Mouse (Mus musculus): Measurements from ENCODE around the gene Sntg2. TPM values are rescaled to one million over a fixed set of nuclear protein-coding genes. Genes with fewer than 3 reads are reported as not detected.

Sntg2 gene
- polyA plus RNA-seq, 1 experiment from 2014 or later: 0.58 TPM

Other genes with a start within 250 kb of the Sntg2 start
- gene Tpo, start 240.8 kb downstream of the Sntg2 start, polyA plus RNA-seq (2016; fragmentation: Nextera tagmentation; extraction: Ambion mirVana): not detected in 2 replicates
- 18.5 and 25.0 TPM in 2 replicates for gene Tmem18, start 211.1 kb upstream of the Sntg2 start, polyA plus RNA-seq (2016; fragmentation: Nextera tagmentation; extraction: Ambion mirVana)